Mouse (Mus musculus): ENCODE measurements around the gene Naa15. TPM values are rescaled to one million over a fixed set of nuclear protein-coding genes. Genes with fewer than 3 reads are reported as not detected.
A peak's percentile ranks its signal among the peaks of the same experiment; 100 is the strongest.
"Not testable (repeated sequence)": the region's sequence is repeated elsewhere in the genome, so short reads cannot be mapped to it uniquely, and the experiment has no call there.

Gene Naa15
- polyA plus RNA-seq, 1 experiment from 2014 or later = 48.4 TPM

GRCm38 (mm10) chr3:51434364-51434763 is 19.4 kb downstream of the Naa15 start:
- H3K4me2 ChIP-seq; ATAC-seq (replicated peaks; ENCODE audit: low FRiP score); H3K4me3 ChIP-seq (ENCODE audit: low read depth, low read length); H3K9me3 ChIP-seq (ENCODE audit: control insufficient read depth, low read length); H3K36me3 ChIP-seq (ENCODE audit: control insufficient read depth, insufficient read depth, low read length); DNase-seq (ENCODE audit: low spot score); H3K27me3 ChIP-seq (replicated peaks; ENCODE audit: control insufficient read depth, insufficient read depth, low read length); H3K9ac ChIP-seq (ENCODE audit: low read depth, low read length); H3K27ac ChIP-seq (ENCODE audit: low read depth, low read length); H3K4me1 ChIP-seq (replicated peaks; ENCODE audit: control insufficient read depth, insufficient read depth, low read length): not testable (repeated sequence)
- 76% methylated on average over 5 of the region's 5 CpGs for WGBS

DNA sequence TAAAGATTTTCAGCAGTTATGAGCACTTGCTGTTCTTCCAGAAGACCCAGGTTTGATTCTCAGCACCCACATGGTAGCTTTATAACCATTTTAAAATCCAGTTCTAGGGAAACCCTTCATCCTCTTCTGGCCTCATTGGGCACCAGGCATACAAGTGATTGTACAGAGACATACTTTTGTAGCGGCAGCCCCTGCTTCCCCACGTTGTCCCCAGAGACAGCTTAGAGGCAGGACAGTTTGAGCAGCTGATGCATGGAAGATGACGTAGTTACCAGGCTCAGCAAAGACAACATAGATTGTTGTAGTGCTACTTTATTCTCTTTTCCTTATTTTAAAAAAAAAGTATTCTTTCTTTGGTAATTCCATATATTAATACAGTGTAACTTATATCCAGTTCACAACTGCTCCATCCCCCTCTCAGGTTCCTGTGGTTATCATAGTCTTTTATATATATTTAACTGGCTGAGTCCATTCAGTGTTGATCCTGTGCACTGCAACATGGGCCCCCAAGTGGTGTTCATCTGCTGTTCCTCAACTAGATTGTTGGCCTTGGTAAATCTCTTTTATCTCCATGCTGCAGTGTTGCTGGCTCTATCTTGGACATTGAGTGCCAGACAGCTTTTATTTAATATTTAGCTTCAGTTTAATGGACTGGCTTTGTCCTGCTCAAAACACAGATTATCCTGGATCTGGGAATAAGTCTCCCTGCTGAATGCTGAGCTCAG is 20.1 kb downstream of the Naa15 start:
- Histone ChIP-seq H3K4me1 (replicated peaks; ENCODE audit: control insufficient read depth, insufficient read depth, low read length) (no peaks in the 10 kb centered on the region; the same call in 1 of the 2 replicates), H3K27ac (ENCODE audit: low read depth, low read length) (no peak overlapping the region), H3K9me3 (ENCODE audit: control insufficient read depth, low read length) (no peaks in the 10 kb centered on the region), H3K36me3 (ENCODE audit: control insufficient read depth, insufficient read depth, low read length) (peaks cover 5% of the 10 kb centered on the region; the same call in 1 of the 2 replicates), H3K4me2 (no peak overlapping the region), H3K27me3 (replicated peaks; ENCODE audit: control insufficient read depth, insufficient read depth, low read length) (no peaks in the 10 kb centered on the region), H3K9ac (ENCODE audit: low read depth, low read length) (no peak overlapping the region), H3K4me3 (ENCODE audit: low read depth, low read length) (no peak overlapping the region)
- no peak for DNase-seq (ENCODE audit: low spot score)
- WGBS = 85% methylated on average over 3 of the region's 3 CpGs
- no peak; the same call in 1 of the 2 replicates for ATAC-seq (replicated peaks; ENCODE audit: low FRiP score)

DNA sequence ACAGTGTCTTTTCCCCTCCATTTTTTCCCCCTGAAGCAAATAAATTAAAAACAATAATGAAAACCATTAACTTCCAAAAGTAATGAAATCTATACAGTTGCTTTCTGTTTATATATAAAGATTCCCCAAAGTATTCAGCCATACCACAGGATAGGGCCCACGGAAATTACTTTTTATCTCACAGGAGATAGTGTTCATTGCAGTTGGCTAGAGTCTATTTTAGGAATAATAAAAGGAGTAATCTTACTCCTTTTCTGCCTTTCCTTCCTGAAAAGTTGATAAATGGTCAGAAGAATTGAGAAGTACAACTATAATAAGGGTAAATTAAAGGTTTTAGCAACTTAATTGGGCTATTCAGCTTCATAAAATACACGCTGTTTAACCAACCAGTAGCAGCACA is 53.6 kb downstream of the Naa15 start:
- Histone ChIP-seq H3K9ac (ENCODE audit: low read depth, low read length) (no peak overlapping the region), H3K27ac (ENCODE audit: low read depth, low read length) (no peak overlapping the region), H3K4me2 (no peak overlapping the region), H3K27me3 (replicated peaks; ENCODE audit: control insufficient read depth, insufficient read depth, low read length) (no peaks in the 10 kb centered on the region), H3K4me3 (ENCODE audit: low read depth, low read length) (no peak overlapping the region), H3K36me3 (ENCODE audit: control insufficient read depth, insufficient read depth, low read length) (peaks cover 30% of the 10 kb centered on the region), H3K9me3 (ENCODE audit: control insufficient read depth, low read length) (no peaks in the 10 kb centered on the region), H3K4me1 (replicated peaks; ENCODE audit: control insufficient read depth, insufficient read depth, low read length) (no peaks in the 10 kb centered on the region)
- WGBS = 70% methylated on average over 2 of the region's 2 CpGs
- DNase-seq (ENCODE audit: low spot score) (no peak), ATAC-seq (replicated peaks; ENCODE audit: low FRiP score) (no peak)

GRCm38 (mm10) chr3:51475706-51476105 is 60.8 kb downstream of the Naa15 start:
- 71% methylated on average over 4 of the region's 4 CpGs for WGBS
- DNase-seq (ENCODE audit: low spot score) = no peak
- Histone ChIP-seq H3K4me2 (no peak overlapping the region), H3K9me3 (ENCODE audit: control insufficient read depth, low read length) (no peaks in the 10 kb centered on the region), H3K4me1 (replicated peaks; ENCODE audit: control insufficient read depth, insufficient read depth, low read length) (no peaks in the 10 kb centered on the region), H3K36me3 (ENCODE audit: control insufficient read depth, insufficient read depth, low read length) (peaks cover 12% of the 10 kb centered on the region), H3K9ac (ENCODE audit: low read depth, low read length) (no peak overlapping the region), H3K27me3 (replicated peaks; ENCODE audit: control insufficient read depth, insufficient read depth, low read length) (no peaks in the 10 kb centered on the region), H3K4me3 (ENCODE audit: low read depth, low read length) (no peak overlapping the region), H3K27ac (ENCODE audit: low read depth, low read length) (no peak overlapping the region)
- no peak for ATAC-seq (replicated peaks; ENCODE audit: low FRiP score)

DNA sequence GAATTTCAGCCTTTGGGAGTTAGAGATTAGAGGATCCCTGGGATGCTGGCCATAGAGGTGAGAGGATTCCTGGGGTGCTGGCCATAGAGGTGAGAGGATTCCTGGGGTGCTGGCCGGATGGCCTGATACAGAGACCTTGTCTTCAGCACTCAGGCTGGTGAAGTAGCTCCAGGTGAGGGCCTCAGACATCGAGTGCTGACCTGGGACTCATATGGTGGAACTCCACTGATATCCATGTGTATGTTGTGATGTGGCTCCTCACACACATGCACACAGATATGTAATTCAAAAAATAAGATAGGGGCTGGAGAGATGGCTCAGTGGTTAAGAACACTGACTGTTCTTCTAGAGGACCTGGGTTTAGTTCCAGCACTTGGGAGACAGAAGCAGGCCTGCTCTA is 64.9 kb downstream of the Naa15 start:
- H3K27ac ChIP-seq (ENCODE audit: low read depth, low read length) = no peak overlapping the region
- H3K9ac ChIP-seq (ENCODE audit: low read depth, low read length) = no peak overlapping the region
- no peaks in the 10 kb centered on the region for H3K27me3 ChIP-seq (replicated peaks; ENCODE audit: control insufficient read depth, insufficient read depth, low read length)
- DNase-seq (ENCODE audit: low spot score) = no peak
- no peaks in the 10 kb centered on the region; the same call in 1 of the 2 replicates for H3K36me3 ChIP-seq (ENCODE audit: control insufficient read depth, insufficient read depth, low read length)
- ATAC-seq (replicated peaks; ENCODE audit: low FRiP score) = no peak
- peaks cover 12% of the 10 kb centered on the region for H3K4me1 ChIP-seq (replicated peaks; ENCODE audit: control insufficient read depth, insufficient read depth, low read length)
- WGBS = 51% methylated on average over 2 of the region's 2 CpGs
- H3K4me2 ChIP-seq = no peak overlapping the region
- H3K4me3 ChIP-seq (ENCODE audit: low read depth, low read length) = no peak overlapping the region
- no peaks in the 10 kb centered on the region for H3K9me3 ChIP-seq (ENCODE audit: control insufficient read depth, low read length)

GRCm38 (mm10) chr3:51481059-51481458 is 66.1 kb downstream of the Naa15 start:
- ATAC-seq (replicated peaks; ENCODE audit: low FRiP score) (no peak), DNase-seq (ENCODE audit: low spot score) (no peak)
- Histone ChIP-seq H3K36me3 (ENCODE audit: control insufficient read depth, insufficient read depth, low read length) (no peaks in the 10 kb centered on the region), H3K27ac (ENCODE audit: low read depth, low read length) (no peak overlapping the region), H3K27me3 (replicated peaks; ENCODE audit: control insufficient read depth, insufficient read depth, low read length) (no peaks in the 10 kb centered on the region), H3K4me3 (ENCODE audit: low read depth, low read length) (no peak overlapping the region), H3K9ac (ENCODE audit: low read depth, low read length) (no peak overlapping the region), H3K9me3 (ENCODE audit: control insufficient read depth, low read length) (no peaks in the 10 kb centered on the region), H3K4me2 (no peak overlapping the region), H3K4me1 (replicated peaks; ENCODE audit: control insufficient read depth, insufficient read depth, low read length) (peaks cover 16% of the 10 kb centered on the region)

DNA sequence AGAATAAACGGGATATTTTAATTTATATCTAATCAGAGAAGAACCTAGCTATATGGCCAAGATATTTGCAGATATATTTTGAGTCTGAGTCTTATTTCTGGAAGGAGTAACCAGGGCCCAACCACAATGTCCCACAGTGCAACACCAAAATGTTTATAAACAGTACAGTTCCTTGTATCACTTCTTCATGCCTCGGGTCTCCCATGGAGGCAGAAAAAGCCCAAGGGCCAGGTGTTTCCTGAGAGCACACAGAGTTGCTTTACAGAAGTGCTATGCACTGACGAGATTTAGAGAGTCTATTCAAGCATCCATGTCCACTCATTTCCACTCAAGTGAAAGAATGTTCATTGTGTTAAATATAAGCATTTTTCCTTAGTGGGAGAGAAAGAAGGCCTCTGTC is 66.9 kb downstream of the Naa15 start:
- Histone ChIP-seq H3K4me3 (ENCODE audit: low read depth, low read length) (no peak overlapping the region), H3K9me3 (ENCODE audit: control insufficient read depth, low read length) (no peaks in the 10 kb centered on the region), H3K27ac (ENCODE audit: low read depth, low read length) (no peak overlapping the region), H3K4me2 (no peak overlapping the region), H3K27me3 (replicated peaks; ENCODE audit: control insufficient read depth, insufficient read depth, low read length) (no peaks in the 10 kb centered on the region), H3K4me1 (replicated peaks; ENCODE audit: control insufficient read depth, insufficient read depth, low read length) (peaks cover 16% of the 10 kb centered on the region), H3K9ac (ENCODE audit: low read depth, low read length) (no peak overlapping the region), H3K36me3 (ENCODE audit: control insufficient read depth, insufficient read depth, low read length) (no peaks in the 10 kb centered on the region)
- WGBS = 48% methylated on average over 3 of the region's 3 CpGs
- DNase-seq (ENCODE audit: low spot score) (no peak), ATAC-seq (replicated peaks; ENCODE audit: low FRiP score) (no peak)

GRCm38 (mm10) chr3:51482781-51483180 is 67.8 kb downstream of the Naa15 start:
- peaks cover 16% of the 10 kb centered on the region for H3K4me1 ChIP-seq (replicated peaks; ENCODE audit: control insufficient read depth, insufficient read depth, low read length)
- ATAC-seq (replicated peaks; ENCODE audit: low FRiP score) (no peak), DNase-seq (ENCODE audit: low spot score) (no peak)
- 61% methylated on average over 3 of the region's 3 CpGs for WGBS
- H3K36me3 ChIP-seq (ENCODE audit: control insufficient read depth, insufficient read depth, low read length) = no peaks in the 10 kb centered on the region
- H3K27me3 ChIP-seq (replicated peaks; ENCODE audit: control insufficient read depth, insufficient read depth, low read length) = no peaks in the 10 kb centered on the region
- no peaks in the 10 kb centered on the region for H3K9me3 ChIP-seq (ENCODE audit: control insufficient read depth, low read length)
- H3K9ac ChIP-seq (ENCODE audit: low read depth, low read length) = peak overlapping the region; percentile 93
- H3K4me3 ChIP-seq (ENCODE audit: low read depth, low read length) = peak overlapping the region; percentile 84
- H3K27ac ChIP-seq (ENCODE audit: low read depth, low read length) = no peak overlapping the region
- peak overlapping the region; percentile 93 for H3K4me2 ChIP-seq

DNA sequence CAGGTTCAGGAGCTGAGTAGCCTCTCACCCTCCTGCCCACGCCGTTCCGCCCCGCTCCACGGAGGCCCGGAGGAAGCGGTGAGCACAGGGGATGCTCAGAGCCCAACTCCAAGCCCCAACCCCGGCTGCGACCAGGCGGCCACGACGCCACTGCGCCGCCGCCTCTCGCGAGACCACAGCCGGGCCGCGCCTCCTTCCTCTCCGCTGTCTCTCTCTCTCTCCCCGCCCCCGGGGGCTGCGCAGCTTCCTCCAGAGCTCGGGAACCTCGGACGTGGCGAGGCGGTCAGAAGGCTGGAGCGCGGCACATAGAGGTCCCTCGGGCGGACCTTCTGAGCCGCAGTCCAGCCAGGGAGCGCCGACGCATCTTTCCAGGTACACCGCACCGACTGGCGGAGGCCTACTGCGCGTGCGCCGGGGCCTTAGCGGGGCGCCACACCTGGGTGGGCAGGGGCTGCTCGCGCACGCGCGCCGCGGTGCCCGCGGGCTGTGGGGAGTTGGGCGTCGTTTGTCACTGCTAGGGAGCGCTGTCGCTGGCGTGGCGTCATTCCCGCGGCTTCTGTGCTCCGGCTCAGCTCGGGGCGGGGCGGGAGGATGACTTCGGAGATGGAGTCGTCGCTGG is 68.9 kb downstream of the Naa15 start, which contains the start of gene Rab33b:
TSS of gene Rab33b (plus strand) at position 180 of the 619 bp plus-strand sequence.
- DNase-seq (ENCODE audit: low spot score) (peak; percentile 98), ATAC-seq (replicated peaks; ENCODE audit: low FRiP score) (peak; percentile 96)
- Histone ChIP-seq H3K27ac (ENCODE audit: low read depth, low read length) (peak within 1 kb of the TSS; percentile 88), H3K9ac (ENCODE audit: low read depth, low read length) (peak within 1 kb of the TSS; percentile 93), H3K4me1 (replicated peaks; ENCODE audit: control insufficient read depth, insufficient read depth, low read length) (peaks cover 16% of the 10 kb centered on the region), H3K4me3 (ENCODE audit: low read depth, low read length) (peak within 1 kb of the TSS; percentile 84), H3K9me3 (ENCODE audit: control insufficient read depth, low read length) (no peaks in the 10 kb centered on the region), H3K27me3 (replicated peaks; ENCODE audit: control insufficient read depth, insufficient read depth, low read length) (no peaks in the 10 kb centered on the region), H3K4me2 (peak within 1 kb of the TSS; percentile 93), H3K36me3 (ENCODE audit: control insufficient read depth, insufficient read depth, low read length) (no peaks in the 10 kb centered on the region)
- WGBS = 0% methylated on average over 69 of the region's 70 CpGs

Measured in liver, embryonic 11.5 days (tissue).